Mouse (Mus musculus) bone marrow, adult 2 months (tissue): ENCODE data around the gene Ugt1a6a.

Experiments used
- CTCF ChIP-seq: fragments of 200-500 bp; IDR thresholded peaks from 2 replicates; pipeline ENCODE4 v1.5.1; 2011; ENCODE audit warnings: low read length, control low read depth; ENCODE audit not compliant: control insufficient read depth, insufficient read depth
- POLR2A ChIP-seq: fragments of 200-500 bp; IDR thresholded peaks from 2 replicates; pipeline ENCODE4 v1.6.1; 2011; ENCODE audit warnings: low read depth, mild to moderate bottlenecking, control low read depth, low read length, borderline replicate concordance; ENCODE audit not compliant: control insufficient read depth

- TF ChIP-seq CTCF (no peak), POLR2A (no peak)
Observed at GRCm38 (mm10) chr1:88087513-88087912, 47.1 kb upstream of the Ugt1a6a start, which contains the start of gene Ugt1a8.
